Comparison of ENCODE assay signal across 11 mouse cellular contexts in genomic region chr13:45088796-45089221, GRCm38 (mm10). TPM values are rescaled to one million over a fixed set of nuclear protein-coding genes. Genes with fewer than 3 reads are reported as not detected.
DNase-seq lines count a peak whose midpoint lies in the region; ATAC-seq lines count a peak whose summit lies in the region.
"Had no signal": no experiment of that assay in that cellular context is flagged by ENCODE, and none has a peak within 500 bp of the region (broad histone marks: within the 10 kb centered on the region; RNA-seq: fewer than 3 reads in every experiment).

No protein-coding gene starts in this region.

- H3K27me3 ChIP-seq in liver, embryonic 13.5 days, result peaks cover 61% of the 10 kb centered on the region
- H3K27me3 ChIP-seq in liver, embryonic 12.5 days (replicated peaks), result peaks cover 67% of the 10 kb centered on the region
- H3K27me3 ChIP-seq in intestine, embryonic 16.5 days (replicated peaks; ENCODE audit: control insufficient read depth, insufficient read depth, low read length), result no peaks in the 10 kb centered on the region
- H3K27me3 ChIP-seq in liver, embryonic 16.5 days (ENCODE audit: control insufficient read depth, insufficient read depth, low read depth, low read length), result peaks cover 38% of the 10 kb centered on the region
- H3K27me3 ChIP-seq in stomach, embryonic 16.5 days (ENCODE audit: control insufficient read depth, insufficient read depth, low read length), result no peaks in the 10 kb centered on the region
- no peaks in the 10 kb centered on the region for H3K27me3 ChIP-seq in midbrain, embryonic 15.5 days (replicated peaks)

- no peaks in the 10 kb centered on the region for H3K9me3 ChIP-seq in liver, embryonic 13.5 days (replicated peaks)
- H3K9me3 ChIP-seq in liver, embryonic 12.5 days (replicated peaks), result no peaks in the 10 kb centered on the region
- no peaks in the 10 kb centered on the region for H3K9me3 ChIP-seq in intestine, embryonic 16.5 days (ENCODE audit: control insufficient read depth, low read length)
- no peaks in the 10 kb centered on the region for H3K9me3 ChIP-seq in liver, embryonic 16.5 days (replicated peaks; ENCODE audit: control insufficient read depth, low read length)
- H3K9me3 ChIP-seq in stomach, embryonic 16.5 days (replicated peaks; ENCODE audit: control insufficient read depth, low read length), result no peaks in the 10 kb centered on the region
- no peaks in the 10 kb centered on the region for H3K9me3 ChIP-seq in midbrain, embryonic 15.5 days

- no peak overlapping the region for H3K4me3 ChIP-seq in liver, embryonic 13.5 days (replicated peaks)
- no peak overlapping the region for H3K4me3 ChIP-seq in liver, embryonic 12.5 days
- no peak overlapping the region for H3K4me3 ChIP-seq in intestine, embryonic 16.5 days (ENCODE audit: low read length)
- no peak overlapping the region for H3K4me3 ChIP-seq in liver, embryonic 16.5 days (ENCODE audit: low read depth, low read length)
- H3K4me3 ChIP-seq in stomach, embryonic 16.5 days (replicated peaks; ENCODE audit: low read length), result no peak overlapping the region
- no peak overlapping the region for H3K4me3 ChIP-seq in midbrain, embryonic 15.5 days

- ATAC-seq in liver, embryonic 13.5 days (ENCODE audit: low read depth), result peak; percentile 45; the same call in 1 of the 2 replicates
- no peak for ATAC-seq in liver, embryonic 12.5 days
- peak; percentile 93 for ATAC-seq in intestine, embryonic 16.5 days
- ATAC-seq in liver, embryonic 16.5 days (ENCODE audit: low read depth), result peak; percentile 64
- ATAC-seq in stomach, embryonic 16.5 days (ENCODE audit: insufficient read depth, low FRiP score), result peak; percentile 91
- ATAC-seq in midbrain, embryonic 15.5 days (replicated peaks), result no peak
- no peak for ATAC-seq in erythroblast, adult 5-6 weeks (replicated peaks; ENCODE audit: low FRiP score, poor library complexity, severe bottlenecking)

- no peak overlapping the region for H3K4me2 ChIP-seq in liver, embryonic 13.5 days
- no peak overlapping the region for H3K4me2 ChIP-seq in liver, embryonic 12.5 days
- 0 out of 2 replicates have a peak overlapping the region, but pooled peaks have one; percentile 19 for H3K4me2 ChIP-seq in intestine, embryonic 16.5 days (ENCODE audit: low read depth, low read length)
- no peak overlapping the region for H3K4me2 ChIP-seq in liver, embryonic 16.5 days (ENCODE audit: low read depth, low read length)
- no peak overlapping the region for H3K4me2 ChIP-seq in stomach, embryonic 16.5 days (ENCODE audit: low read depth, low read length)
- no peak overlapping the region for H3K4me2 ChIP-seq in midbrain, embryonic 15.5 days
- H3K4me2 ChIP-seq: midbrain, embryonic 11.5 days had no signal

- no peaks in the 10 kb centered on the region for H3K36me3 ChIP-seq in liver, embryonic 13.5 days
- H3K36me3 ChIP-seq in liver, embryonic 12.5 days, result no peaks in the 10 kb centered on the region
- no peaks in the 10 kb centered on the region for H3K36me3 ChIP-seq in intestine, embryonic 16.5 days (ENCODE audit: control insufficient read depth, insufficient read depth, low read length)
- no peaks in the 10 kb centered on the region for H3K36me3 ChIP-seq in liver, embryonic 16.5 days (ENCODE audit: control insufficient read depth, insufficient read depth)
- H3K36me3 ChIP-seq in stomach, embryonic 16.5 days (ENCODE audit: control insufficient read depth, insufficient read depth, low read length), result no peaks in the 10 kb centered on the region
- no peaks in the 10 kb centered on the region for H3K36me3 ChIP-seq in midbrain, embryonic 15.5 days (replicated peaks)

- H3K27ac ChIP-seq in liver, embryonic 13.5 days, result no peak overlapping the region
- no peak overlapping the region for H3K27ac ChIP-seq in liver, embryonic 12.5 days
- H3K27ac ChIP-seq in intestine, embryonic 16.5 days (ENCODE audit: low read length), result peak overlapping the region; percentile 66
- H3K27ac ChIP-seq in liver, embryonic 16.5 days (ENCODE audit: low read length), result no peak overlapping the region
- H3K27ac ChIP-seq in stomach, embryonic 16.5 days (ENCODE audit: low read length), result peak overlapping the region; percentile 84
- H3K27ac ChIP-seq in midbrain, embryonic 15.5 days, result no peak overlapping the region

- no peak for DNase-seq in liver, embryonic 13.5 days
- no peak for DNase-seq in cerebellum, adult 9-10 months
- DNase-seq: adrenal gland, adult 2 months; gastrocnemius, postnatal 14 days had no signal

- peaks cover 15% of the 10 kb centered on the region for H3K4me1 ChIP-seq in liver, embryonic 13.5 days (replicated peaks)
- H3K4me1 ChIP-seq in liver, embryonic 12.5 days, result peaks cover 12% of the 10 kb centered on the region; the same call in 1 of the 2 replicates
- peaks cover 16% of the 10 kb centered on the region for H3K4me1 ChIP-seq in intestine, embryonic 16.5 days (ENCODE audit: control insufficient read depth, insufficient read depth, low read length)
- peaks cover 3% of the 10 kb centered on the region for H3K4me1 ChIP-seq in liver, embryonic 16.5 days (ENCODE audit: control insufficient read depth, low read depth, low read length)
- H3K4me1 ChIP-seq in stomach, embryonic 16.5 days (ENCODE audit: control insufficient read depth, insufficient read depth, low read length), result peaks cover 5% of the 10 kb centered on the region; the same call in 1 of the 2 replicates
- no peaks in the 10 kb centered on the region for H3K4me1 ChIP-seq in midbrain, embryonic 15.5 days

- H3K9ac ChIP-seq in liver, embryonic 13.5 days, result no peak overlapping the region
- no peak overlapping the region for H3K9ac ChIP-seq in liver, embryonic 12.5 days
- H3K9ac ChIP-seq in intestine, embryonic 16.5 days (ENCODE audit: low read depth, low read length), result no peak overlapping the region
- no peak overlapping the region for H3K9ac ChIP-seq in liver, embryonic 16.5 days (ENCODE audit: low read depth, low read length)
- H3K9ac ChIP-seq in stomach, embryonic 16.5 days (ENCODE audit: low read length), result no peak overlapping the region
- no peak overlapping the region for H3K9ac ChIP-seq in midbrain, embryonic 15.5 days

- 31% methylated on average over 2 of the region's 2 CpGs for WGBS in liver, embryonic 13.5 days (ENCODE audit: insufficient replicate concordance)
- 40% methylated on average over 2 of the region's 2 CpGs for WGBS in liver, embryonic 12.5 days (ENCODE audit: insufficient replicate concordance)
- 17% methylated on average over 2 of the region's 2 CpGs for WGBS in intestine, embryonic 16.5 days
- WGBS in liver, embryonic 16.5 days (ENCODE audit: insufficient replicate concordance), result 40% methylated on average over 2 of the region's 2 CpGs
- WGBS in stomach, embryonic 16.5 days, result 8% methylated on average over 2 of the region's 2 CpGs
- WGBS in midbrain, embryonic 15.5 days, result 76% methylated on average over 2 of the region's 2 CpGs

RNA-seq across cellular contexts. Expression of gene Gm9817, which starts 10.3 kb away (rescaled TPM):
- polyA plus RNA-seq in liver, embryonic 13.5 days (2015; fragmentation: Nextera tagmentation; extraction: Ambion mirVana), result not detected in 2 replicates
- polyA plus RNA-seq in liver, embryonic 12.5 days (2016; fragmentation: Nextera tagmentation; extraction: Ambion mirVana), result not detected in 2 replicates
- not detected in 2 replicates for polyA plus RNA-seq in intestine, embryonic 16.5 days (2015; fragmentation: Nextera tagmentation; extraction: Ambion mirVana)
- polyA plus RNA-seq in liver, embryonic 16.5 days (2015; fragmentation: Nextera tagmentation; extraction: Ambion mirVana), result not detected in 2 replicates
- polyA plus RNA-seq in stomach, embryonic 16.5 days (2015; fragmentation: Nextera tagmentation; extraction: Ambion mirVana), result 0.12 TPM in 1 of 2 replicates, not detected in the other
- 0.08 TPM in 1 of 2 replicates, not detected in the other for polyA plus RNA-seq in midbrain, embryonic 15.5 days (2015; fragmentation: Nextera tagmentation; extraction: Ambion mirVana)
- not detected in 2 replicates for total RNA-seq in erythroblast, adult 5-6 weeks (2015; ENCODE audit: low replicate concordance)
- total RNA-seq in erythroblast, adult 5-6 weeks (2017; ENCODE audit: low replicate concordance), result not detected in 2 replicates

Comparison
In these comparisons a context has a peak if more than half of its experiments do, and no peak if none do; other contexts are left out.
1. ATAC-seq: peak in liver, embryonic 13.5 days (single experiment), intestine, embryonic 16.5 days (single experiment), liver, embryonic 16.5 days (single experiment) and stomach, embryonic 16.5 days (single experiment); none in liver, embryonic 12.5 days (single experiment), midbrain, embryonic 15.5 days (single experiment) and erythroblast, adult 5-6 weeks (single experiment).
2. H3K27ac ChIP-seq: peak in intestine, embryonic 16.5 days (single experiment) and stomach, embryonic 16.5 days (single experiment); none in liver, embryonic 13.5 days (single experiment), liver, embryonic 12.5 days (single experiment), liver, embryonic 16.5 days (single experiment) and midbrain, embryonic 15.5 days (single experiment).